Mouse (Mus musculus): Measurements from ENCODE around the gene Dok5. TPM values are rescaled to one million over a fixed set of nuclear protein-coding genes. Genes with fewer than 3 reads are reported as not detected.

The Dok5 gene
- under 1 TPM; 0.52 to 0.60 TPM for total RNA-seq (2021)

GRCm38 (mm10) chr2:170731632-170732561, at the start of gene Dok5:
Dok5 (plus strand) TSS chr2:170731807.
- peak; percentile 80 for DNase-seq

- DNase-seq, result no peak
These were observed 48.2 kb upstream of the Dok5 start for GRCm38 (mm10) chr2:170683385-170683784.

- no peak for DNase-seq
These were observed 36.3 kb upstream of the Dok5 start for GRCm38 (mm10) chr2:170695071-170695936.

DNA sequence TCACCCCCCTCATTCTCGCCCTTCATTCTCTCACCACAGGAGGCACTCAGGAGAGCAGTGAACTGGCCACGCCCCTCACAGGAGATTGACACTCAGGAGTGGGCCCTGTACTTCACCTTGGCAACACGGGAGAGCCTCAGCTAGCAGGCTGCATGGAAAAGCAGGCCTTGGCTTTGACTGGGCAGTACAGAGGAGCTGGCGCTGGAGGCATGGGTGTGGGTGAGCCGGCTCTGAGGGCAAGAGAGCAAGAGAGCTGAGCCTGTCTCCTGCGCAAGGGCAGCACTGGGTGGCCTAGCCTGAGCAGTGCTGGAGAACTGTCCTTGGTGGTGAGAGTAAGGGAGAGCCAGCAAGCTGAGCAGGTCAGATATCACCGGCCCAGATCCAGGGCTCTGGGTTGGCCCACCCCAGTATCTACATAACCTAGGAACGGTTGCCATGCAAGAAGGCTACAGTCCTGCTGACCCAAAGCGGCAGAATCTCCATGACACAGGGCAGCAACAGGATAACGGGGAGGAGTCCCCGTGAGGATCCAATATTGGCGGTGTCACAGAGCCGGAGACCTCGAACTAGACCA, 35.6 kb upstream of the Dok5 start:
- no peak for DNase-seq

DNA sequence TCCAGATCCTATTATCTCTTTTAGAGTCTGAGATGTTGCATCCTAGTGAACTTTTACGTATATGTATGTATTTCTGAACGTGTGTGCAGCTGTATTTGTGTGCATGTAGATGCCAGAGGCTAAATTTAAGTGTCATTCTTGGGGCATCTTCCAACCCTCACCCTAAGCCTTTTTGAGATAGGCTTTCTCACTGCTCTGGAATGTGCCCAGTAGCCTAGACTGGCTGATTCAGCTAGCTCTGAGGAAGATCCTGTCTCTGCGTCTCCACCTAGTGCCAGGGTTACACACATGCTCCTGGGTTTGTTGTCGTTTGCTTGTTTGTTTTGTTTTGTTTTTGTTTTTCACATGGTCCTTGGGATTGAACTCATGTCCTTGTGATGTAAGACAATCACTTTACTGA, 31.1 kb upstream of the Dok5 start:
- DNase-seq, result no peak

DNA sequence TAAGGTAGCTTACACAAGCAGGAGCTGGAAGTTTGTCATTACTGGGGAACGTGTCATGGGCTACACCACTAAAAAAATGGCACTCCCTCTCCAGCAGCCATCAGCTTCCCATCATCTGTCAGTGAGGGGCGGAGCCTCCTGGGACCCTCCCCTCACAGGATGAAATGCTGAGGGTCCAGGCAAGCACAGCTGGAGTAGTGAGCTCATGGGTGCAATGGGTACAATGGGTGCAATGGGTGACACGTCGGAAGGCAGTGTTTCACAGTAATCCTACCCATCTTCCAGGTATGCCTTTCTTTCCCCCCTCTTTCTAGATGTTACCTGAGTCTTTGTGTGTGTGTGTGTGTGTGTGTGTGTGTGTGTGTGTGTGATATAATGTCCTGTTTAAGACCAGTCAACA, 25.1 kb upstream of the Dok5 start:
- no peak for DNase-seq

- DNase-seq, result no peak
These were observed 23.9 kb upstream of the Dok5 start for GRCm38 (mm10) chr2:170707672-170708071.

GRCm38 (mm10) chr2:170708901-170709300, 22.7 kb upstream of the Dok5 start:
- no peak for DNase-seq

DNA sequence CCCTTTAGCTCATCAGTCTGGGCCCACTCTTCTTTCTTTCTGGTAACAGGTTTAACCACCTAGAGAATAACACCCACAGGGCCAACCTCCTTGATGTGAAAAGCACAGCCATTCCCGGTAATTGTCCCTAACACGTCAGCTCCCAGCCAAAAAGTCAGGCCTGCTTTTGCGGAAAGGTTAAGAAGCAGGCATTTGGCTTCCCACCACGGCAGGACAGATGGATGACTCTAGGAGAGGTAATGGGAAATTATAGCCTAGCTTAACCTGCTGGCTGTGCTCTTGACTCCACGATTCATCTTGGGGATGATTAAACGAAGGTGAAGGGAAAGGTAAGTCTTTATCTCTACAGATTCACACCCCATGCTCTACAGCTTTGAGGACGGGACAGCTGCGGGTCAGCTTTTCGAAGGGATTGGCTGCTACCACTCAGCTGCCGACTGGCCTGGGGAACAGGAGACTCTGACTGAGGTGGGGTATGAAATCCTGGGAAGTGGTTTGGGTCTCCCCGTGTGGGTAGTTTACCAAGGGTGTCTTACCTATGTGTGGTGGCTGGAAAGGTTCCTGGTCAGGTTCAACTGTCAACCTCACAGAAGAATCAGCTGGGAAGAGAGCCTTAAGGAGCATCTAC, 18.8 kb upstream of the Dok5 start:
- DNase-seq, result no peak

GRCm38 (mm10) chr2:170720386-170720785, 11.2 kb upstream of the Dok5 start:
- no peak for DNase-seq

GRCm38 (mm10) chr2:170724136-170724535, 7.5 kb upstream of the Dok5 start:
- no peak for DNase-seq

DNA sequence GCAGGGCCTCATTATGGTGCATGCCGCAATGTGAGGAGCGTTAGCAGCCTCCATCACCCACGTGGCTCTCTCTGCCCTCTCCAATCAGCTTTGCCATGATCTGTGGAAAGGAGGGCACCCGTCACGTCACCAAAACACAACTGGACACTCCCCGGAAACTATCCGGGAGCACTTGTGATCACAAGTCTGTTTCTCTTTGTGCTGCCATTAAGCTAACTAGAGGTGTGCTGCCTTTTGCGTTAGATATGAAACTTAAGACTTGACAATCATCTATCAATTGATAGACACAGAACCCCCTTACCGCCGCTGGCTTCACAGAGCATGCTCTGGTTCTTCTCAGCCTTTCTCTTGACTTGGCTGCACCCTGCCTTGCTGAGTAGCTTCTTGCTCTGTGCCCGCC, 6.9 kb upstream of the Dok5 start:
- no peak for DNase-seq

DNA sequence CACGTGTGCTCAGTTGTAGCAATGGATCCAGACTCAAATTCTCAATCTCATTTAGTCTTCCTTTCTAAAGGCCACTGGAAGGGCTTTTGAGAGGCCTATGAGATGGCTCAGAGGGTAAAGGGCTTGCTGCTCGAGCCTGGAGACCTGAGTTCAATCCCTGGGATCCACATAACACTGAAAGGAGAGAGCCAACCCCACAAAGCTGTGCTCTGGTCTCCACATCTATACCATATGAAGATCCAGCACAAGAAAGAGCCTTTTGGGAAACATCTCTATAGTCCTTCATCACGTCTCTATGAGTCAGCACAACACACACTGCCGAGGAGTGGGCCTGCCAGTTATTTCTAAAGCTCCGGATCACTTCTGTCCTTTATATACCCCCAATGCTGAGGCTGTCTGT, 5.8 kb upstream of the Dok5 start:
- DNase-seq, result no peak

DNA sequence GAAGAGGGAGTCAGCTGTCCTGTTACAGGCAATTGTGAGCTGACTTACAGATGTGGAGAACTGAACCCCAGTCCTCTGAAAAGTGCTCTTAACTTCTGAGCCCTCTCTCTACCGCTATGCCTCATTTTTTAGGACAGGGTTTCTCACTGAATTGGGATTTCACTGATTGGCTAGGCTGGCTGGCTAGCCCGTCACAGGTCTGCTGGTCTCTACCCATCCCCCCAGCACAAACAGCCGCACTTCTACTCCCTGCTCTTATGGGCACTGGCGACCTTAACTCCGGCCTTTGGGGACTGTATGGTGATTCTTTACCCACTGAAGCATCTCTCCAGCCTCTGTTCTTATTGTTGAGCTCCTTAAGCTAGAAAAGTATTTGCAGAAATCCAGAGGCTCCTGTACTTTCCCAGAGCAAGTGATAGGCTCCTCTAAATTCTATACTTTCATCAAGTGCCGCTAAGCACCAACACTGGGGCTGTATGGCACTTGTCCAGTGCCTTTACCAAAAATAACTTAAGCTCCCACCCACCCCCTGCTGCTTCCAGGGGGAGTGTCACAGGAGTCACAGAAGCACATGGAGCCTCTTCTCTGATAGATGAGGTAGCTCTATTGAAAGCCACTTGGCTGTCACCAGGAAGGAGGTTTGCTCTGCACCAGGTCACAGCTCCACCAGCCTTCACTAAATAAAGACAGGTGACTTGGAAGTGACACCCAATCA, 4.5 kb upstream of the Dok5 start:
- peak; percentile 14 for DNase-seq

- no peak for DNase-seq
These were observed 2.7 kb upstream of the Dok5 start for GRCm38 (mm10) chr2:170728864-170729263.

DNA sequence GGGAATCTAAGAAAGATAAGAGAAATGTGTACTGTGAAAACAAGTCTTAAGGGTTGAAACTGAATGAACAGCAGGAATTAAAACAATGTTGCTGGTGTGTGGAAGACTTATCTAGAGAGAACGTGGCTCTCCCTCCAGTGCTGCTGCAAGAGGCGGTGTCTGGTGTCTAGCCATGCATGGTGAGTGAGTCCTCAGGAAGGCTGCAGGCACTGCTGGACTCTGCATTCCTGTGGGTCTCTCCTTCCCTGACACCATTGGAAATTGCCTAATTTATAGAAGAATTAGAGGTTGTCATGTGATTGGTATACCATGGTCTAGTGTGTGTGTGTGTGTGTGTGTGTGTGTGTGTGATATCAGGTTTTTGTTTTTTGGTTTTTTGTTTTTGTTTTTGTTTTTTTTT, 1.9 kb upstream of the Dok5 start:
- no peak for DNase-seq

DNA sequence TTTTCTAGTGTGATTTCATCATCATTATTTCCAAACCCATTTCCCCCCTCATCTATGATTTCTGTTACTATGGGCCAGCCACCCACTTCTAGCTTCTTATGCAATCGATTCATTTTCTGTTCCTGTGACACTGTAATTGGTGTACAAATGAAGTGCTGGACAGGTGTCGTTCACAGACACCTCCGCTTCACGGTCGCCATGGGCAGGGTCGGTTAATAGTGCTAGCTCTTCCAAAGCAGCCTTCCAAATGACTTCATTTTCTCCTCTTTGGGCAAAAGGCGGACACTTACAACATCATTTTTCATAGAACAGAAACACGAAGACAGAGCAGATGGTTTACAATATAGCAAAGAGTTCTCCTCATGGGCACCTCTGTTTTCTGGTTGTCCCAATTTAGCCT, 1.5 kb upstream of the Dok5 start:
- DNase-seq, result no peak

- no peak for DNase-seq
These were observed 826 bp upstream of the Dok5 start for GRCm38 (mm10) chr2:170730781-170731180.

DNA sequence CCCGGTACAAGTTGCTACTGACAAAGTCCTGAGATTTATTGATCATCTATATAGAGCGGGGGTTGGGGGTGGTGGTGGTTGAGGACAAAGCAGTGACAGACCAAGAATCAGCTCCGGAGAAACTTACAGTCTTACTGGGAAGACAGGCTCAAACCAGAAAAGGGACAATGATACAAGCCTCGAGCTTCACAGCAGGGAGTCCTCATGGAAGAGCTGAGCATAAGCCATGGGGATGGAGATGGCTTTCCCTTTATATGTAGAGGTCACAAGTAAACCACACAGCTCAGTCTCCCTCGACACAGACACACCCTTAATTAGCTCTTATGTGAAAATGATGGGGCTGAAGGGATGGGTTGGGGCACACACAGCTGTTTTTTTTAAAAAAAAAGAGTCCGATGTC, 402 bp upstream of the Dok5 start:
- DNase-seq, result no peak

GRCm38 (mm10) chr2:170733671-170734070, 2.1 kb downstream of the Dok5 start:
- no peak for DNase-seq

GRCm38 (mm10) chr2:170734446-170734845, 2.8 kb downstream of the Dok5 start:
- DNase-seq, result no peak

- DNase-seq, result no peak
These were observed 6.8 kb downstream of the Dok5 start for GRCm38 (mm10) chr2:170738446-170738845.

Data from heart, postnatal 4 days (tissue).